Mouse (Mus musculus) cerebellum, postnatal 14 days (tissue): ENCODE results near the gene Map4k4.

Experiments used
- DNase-seq, 2 experiments: peaks; one replicate each; pipeline ENCODE4 v3.0.0; 2021; ENCODE audit warnings: mixed read lengths in 2 of 2

Map4k4 gene

DNA sequence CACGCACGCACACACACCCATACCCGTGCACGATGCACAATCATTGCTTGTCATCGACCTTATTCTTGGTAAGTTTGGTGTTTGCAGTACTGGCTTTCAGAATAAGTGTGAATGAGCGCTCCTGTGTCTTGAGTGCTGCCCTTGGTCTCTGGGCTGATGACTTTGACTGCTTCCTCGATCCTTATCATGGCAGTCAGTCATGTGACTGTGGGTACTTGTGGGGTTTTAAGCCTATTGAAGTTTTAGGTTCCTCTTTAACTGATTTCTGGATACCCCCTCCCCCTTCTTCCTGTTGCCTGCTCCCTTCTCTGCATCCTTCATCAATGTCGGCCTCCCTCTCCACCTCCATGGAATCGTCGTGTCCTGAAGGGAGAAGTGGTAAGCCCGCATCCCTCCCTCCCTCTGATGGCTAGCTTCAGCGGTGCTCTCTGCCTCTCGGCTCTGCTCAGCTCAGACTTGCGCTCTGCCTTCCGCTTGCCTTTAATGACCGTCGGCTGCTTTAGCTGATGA is 107.3 kb downstream of the Map4k4 start:
- DNase-seq, result no peak

GRCm38 (mm10) chr1:40012696-40013095 is 112.0 kb downstream of the Map4k4 start:
- DNase-seq, result peak; percentile 48 to 52

GRCm38 (mm10) chr1:40015066-40015678 is 114.5 kb downstream of the Map4k4 start:
- DNase-seq, result peak; percentile 45 to 64

- no peak for DNase-seq
Measured at GRCm38 (mm10) chr1:40021617-40022016, 120.9 kb downstream of the Map4k4 start.

- DNase-seq, result no peak
Measured at GRCm38 (mm10) chr1:40022472-40023135, 121.9 kb downstream of the Map4k4 start.

DNA sequence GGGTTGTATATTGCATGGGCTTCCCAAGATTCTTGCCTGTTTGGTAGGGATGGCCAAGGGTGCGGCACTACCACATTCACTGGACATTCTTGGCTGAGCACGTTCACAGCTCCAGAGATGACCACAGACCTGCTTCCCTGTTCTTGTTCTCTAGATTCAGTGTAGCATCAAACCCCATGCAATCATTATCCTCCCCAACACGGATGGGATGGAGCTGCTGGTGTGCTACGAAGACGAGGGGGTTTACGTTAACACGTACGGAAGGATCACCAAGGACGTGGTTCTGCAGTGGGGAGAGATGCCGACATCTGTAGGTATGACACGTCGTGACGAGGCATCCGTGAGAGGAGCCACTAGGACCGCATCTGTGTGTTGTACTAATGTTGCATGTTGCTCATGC is 122.5 kb downstream of the Map4k4 start:
- no peak for DNase-seq

GRCm38 (mm10) chr1:40023748-40024147 is 123.0 kb downstream of the Map4k4 start:
- DNase-seq, result no peak

GRCm38 (mm10) chr1:40024554-40025320 is 124.0 kb downstream of the Map4k4 start:
- DNase-seq, result no peak

- no peak for DNase-seq
Measured at GRCm38 (mm10) chr1:40025416-40025815, 124.7 kb downstream of the Map4k4 start.

DNA sequence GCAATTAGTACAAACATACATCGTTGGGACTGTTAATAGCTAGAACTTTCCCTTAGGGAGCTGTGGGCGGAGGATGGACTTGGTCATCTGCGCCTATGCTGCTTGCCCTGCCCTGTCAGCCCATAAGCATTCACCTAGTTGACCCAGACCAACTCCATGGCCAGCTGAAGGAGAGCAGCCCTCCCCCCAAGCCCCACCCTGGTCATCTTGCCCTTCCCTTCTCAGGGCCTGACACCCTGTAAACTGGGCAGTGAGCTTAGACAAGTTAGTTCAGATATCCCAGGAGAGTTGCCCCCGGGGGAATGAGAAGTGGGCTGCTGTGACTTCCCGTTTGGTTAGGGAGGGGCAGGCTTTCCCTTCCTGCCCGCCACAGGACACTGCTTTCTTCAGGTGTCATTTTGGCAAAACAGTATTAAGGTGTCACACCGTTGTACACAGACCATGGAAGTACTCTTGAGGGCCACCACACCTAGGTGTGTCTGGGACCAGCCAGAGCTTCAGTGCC is 126.5 kb downstream of the Map4k4 start:
- no peak for DNase-seq

DNA sequence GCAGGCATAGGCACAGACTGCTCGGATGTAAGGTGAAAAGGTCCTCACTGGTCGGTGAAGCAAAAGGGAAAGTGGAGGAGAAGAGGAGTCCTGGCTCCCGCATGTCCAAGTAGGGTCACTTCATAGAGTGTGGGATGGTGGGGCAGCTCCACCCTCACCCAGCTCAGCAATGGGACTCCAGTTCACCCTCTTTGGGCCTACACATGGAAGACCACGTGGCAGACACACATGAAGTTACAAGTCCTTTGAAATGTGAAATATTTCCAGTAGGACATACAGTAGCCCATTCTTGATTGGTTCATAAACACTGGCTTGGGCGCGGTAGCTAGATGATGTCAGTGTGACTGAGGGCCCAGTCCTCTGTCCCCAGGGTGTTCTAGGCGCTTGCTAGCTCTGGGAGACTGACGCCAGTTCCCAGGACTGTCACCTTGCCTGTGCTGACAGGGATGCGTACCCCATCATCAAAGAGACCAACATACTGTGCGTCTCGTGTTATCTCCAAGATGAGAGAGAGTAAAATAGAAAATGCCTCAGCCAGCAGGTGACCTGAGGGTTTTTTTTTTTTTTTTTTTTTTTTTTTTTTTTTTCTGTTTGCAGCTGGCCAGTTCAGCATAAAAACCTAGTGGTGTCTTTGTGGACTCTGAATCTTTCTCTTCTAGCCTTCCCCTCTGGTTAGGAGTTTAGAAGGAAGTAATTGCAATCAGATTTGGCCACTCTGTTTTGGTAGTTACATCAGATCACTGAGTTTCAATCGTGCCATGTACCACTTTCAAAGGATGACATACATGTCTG is 127.7 kb downstream of the Map4k4 start:
- DNase-seq, result no peak

GRCm38 (mm10) chr1:40029597-40029996 is 128.9 kb downstream of the Map4k4 start:
- no peak for DNase-seq

GRCm38 (mm10) chr1:40030287-40030975 is 129.7 kb downstream of the Map4k4 start:
- no peak for DNase-seq

DNA sequence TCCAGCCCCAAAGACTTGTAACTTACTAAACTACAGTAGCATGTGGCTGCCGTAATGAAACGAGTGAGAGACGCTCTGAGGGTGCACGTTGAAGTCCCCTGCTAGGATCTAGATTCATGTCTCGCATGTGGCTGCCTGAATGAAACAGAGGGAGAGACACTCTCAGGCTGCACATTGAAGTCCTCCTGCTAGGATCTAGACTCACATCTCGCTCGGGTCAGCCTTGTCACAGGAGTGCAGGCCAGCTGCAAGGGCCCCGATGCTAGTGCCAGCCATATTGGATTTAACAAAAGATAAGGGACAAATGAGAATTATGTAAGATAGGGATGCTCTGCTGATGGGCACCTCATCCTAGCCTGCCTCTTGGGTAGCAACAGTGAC is 130.3 kb downstream of the Map4k4 start:
- no peak for DNase-seq

GRCm38 (mm10) chr1:40031626-40032025 is 130.9 kb downstream of the Map4k4 start:
- peak in 1 of 2 experiments; percentile 32 for DNase-seq

GRCm38 (mm10) chr1:40033315-40033714 is 132.6 kb downstream of the Map4k4 start:
- DNase-seq, result no peak

DNA sequence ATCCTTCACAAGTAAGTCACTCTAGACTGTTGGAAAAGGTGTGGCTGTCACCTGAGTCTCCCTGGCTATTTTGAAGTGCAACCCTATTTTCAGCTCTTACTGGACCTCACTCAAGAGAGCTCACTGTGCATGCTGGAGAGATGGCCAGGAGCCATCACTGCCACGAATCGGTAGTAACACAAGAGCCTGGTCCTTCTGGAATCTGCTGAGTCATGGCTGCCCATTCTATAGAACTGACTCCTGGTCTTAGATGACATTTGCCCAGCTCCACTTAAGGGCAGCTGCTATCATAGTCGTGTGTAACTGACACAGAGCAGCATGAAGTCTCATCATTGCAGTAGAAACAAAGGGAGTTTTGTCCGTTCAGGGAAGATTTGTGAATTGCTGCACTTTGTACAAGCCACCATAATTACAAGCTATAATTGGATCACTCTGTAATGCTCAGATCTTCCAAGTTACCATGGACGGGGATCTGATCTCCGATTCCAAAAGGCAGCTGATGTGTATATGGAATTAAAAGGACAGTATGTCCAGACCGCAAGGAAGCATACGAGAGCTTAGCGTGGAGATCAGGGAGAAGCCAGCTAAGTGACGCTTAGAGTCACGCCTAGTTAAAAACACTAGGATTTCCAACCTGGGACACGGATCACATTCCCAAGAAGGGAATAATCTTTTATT is 133.2 kb downstream of the Map4k4 start:
- DNase-seq, result peak; percentile 52 to 59

GRCm38 (mm10) chr1:40037831-40038230 is 137.1 kb downstream of the Map4k4 start:
- no peak for DNase-seq

GRCm38 (mm10) chr1:40045686-40046085 is 145.0 kb downstream of the Map4k4 start:
- no peak for DNase-seq

- no peak for DNase-seq
Measured at GRCm38 (mm10) chr1:40046600-40046999, 145.9 kb downstream of the Map4k4 start.

DNA sequence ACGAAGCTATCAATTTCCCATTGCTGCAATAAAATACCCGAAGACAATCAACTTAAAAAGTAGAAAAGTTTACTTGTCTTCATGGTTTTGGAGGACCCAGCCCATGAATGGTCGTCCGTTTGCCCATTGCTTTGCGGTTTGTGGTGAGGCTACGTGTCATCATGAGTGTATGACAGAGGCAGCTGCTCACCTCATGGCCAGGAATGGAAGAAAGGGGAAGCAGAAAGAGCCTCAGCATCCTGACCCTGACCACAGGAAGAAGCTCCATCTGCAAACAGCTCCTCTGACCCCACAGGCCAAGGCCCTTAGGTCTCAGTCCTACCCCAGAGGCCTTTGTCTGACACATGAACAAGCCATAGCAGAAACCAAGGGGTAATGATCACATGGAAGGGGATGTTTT is 150.4 kb downstream of the Map4k4 start:
- DNase-seq, result no peak
